Mouse (Mus musculus) CH12.LX (cell line): Measurements from ENCODE around the gene Pcolce2.

Source experiments
- CHD1 ChIP-seq: IDR thresholded peaks from 2 replicates; pipeline ENCODE4 v1.6.1; 2012; ENCODE audit warnings: low read depth, low read length, improper control_type of control experiment, inconsistent platforms
- CTCF ChIP-seq, 2 experiments: IDR thresholded peaks in 1 of 2; conservative IDR thresholded peaks in 1 of 2; 2 replicates each; pipeline ENCODE4 v1.5.1; 2011 to 2012; ENCODE audit warnings: low read depth in 2 of 2, low read length in 2 of 2, improper control_type of control experiment in 1 of 2, inconsistent platforms in 1 of 2, mild to moderate bottlenecking in 1 of 2, moderate library complexity in 1 of 2
- E2F4 ChIP-seq: IDR thresholded peaks from 2 replicates; pipeline ENCODE4 v1.6.1; 2011; ENCODE audit warnings: low read depth, low read length, improper control_type of control experiment; ENCODE audit not compliant: insufficient replicate concordance
- ELF1 ChIP-seq: IDR thresholded peaks from 2 replicates; pipeline ENCODE4 v1.6.1; 2014; ENCODE audit warnings: low read depth, mild to moderate bottlenecking, inconsistent platforms, low read length, improper control_type of control experiment
- ETS1 ChIP-seq: conservative IDR thresholded peaks from 2 replicates; pipeline ENCODE4 v1.6.1; 2012; ENCODE audit warnings: low read depth, mild to moderate bottlenecking, inconsistent platforms, low read length, improper control_type of control experiment, moderate library complexity
- JUN ChIP-seq: IDR thresholded peaks from 2 replicates; pipeline ENCODE4 v1.6.1; 2011; ENCODE audit warnings: low read depth, mild to moderate bottlenecking, low read length, improper control_type of control experiment, moderate library complexity; ENCODE audit not compliant: insufficient read depth
- MAZ ChIP-seq: IDR thresholded peaks from 2 replicates; pipeline ENCODE4 v1.6.1; 2012; ENCODE audit warnings: low read depth, mild to moderate bottlenecking, inconsistent platforms, low read length, improper control_type of control experiment, moderate library complexity
- MXI1 ChIP-seq: IDR thresholded peaks from 2 replicates; pipeline ENCODE4 v1.6.1; 2011; ENCODE audit warnings: mild to moderate bottlenecking, low read depth, low read length, improper control_type of control experiment
- NELFE ChIP-seq: IDR thresholded peaks from 2 replicates; pipeline ENCODE4 v1.6.1; 2011; ENCODE audit warnings: low read depth, low read length, improper control_type of control experiment
- POLR2A ChIP-seq: IDR thresholded peaks from 2 replicates; pipeline ENCODE4 v1.6.1; 2011; ENCODE audit warnings: low read depth, mild to moderate bottlenecking, improper control_type of control experiment, low read length
- RAD21 ChIP-seq: IDR thresholded peaks from 2 replicates; pipeline ENCODE4 v1.6.1; 2011; ENCODE audit warnings: low read depth, mild to moderate bottlenecking, low read length, improper control_type of control experiment, moderate library complexity
- TCF12 ChIP-seq: IDR thresholded peaks from 2 replicates; pipeline ENCODE4 v1.6.1; 2014; ENCODE audit warnings: low read depth, mild to moderate bottlenecking, inconsistent platforms, low read length, improper control_type of control experiment
- USF1 ChIP-seq: IDR thresholded peaks from 2 replicates; pipeline ENCODE4 v1.6.1; 2014; ENCODE audit warnings: low read depth, mild to moderate bottlenecking, inconsistent platforms, low read length, improper control_type of control experiment
- USF2 ChIP-seq: conservative IDR thresholded peaks from 2 replicates; pipeline ENCODE4 v1.6.1; 2011; ENCODE audit warnings: low read depth, low read length, improper control_type of control experiment

DNA sequence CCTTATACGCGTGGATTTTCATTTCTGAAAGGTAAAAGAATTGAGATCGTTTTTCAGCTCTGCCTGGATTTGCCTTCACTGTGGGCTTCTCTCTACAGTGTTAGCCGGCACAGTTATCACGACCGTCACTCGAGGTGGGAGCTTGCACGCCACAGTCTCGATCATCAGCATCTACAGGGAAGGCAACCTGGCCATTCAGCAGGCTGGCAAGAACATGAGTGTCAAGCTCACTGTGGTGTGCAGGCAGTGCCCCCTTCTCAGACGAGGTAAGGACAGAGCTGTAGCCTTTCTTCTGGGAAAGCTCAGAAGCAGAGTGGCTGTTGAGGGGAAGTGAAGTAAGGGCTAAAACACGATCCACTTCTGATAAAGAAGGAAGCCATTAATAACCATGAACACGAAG lies 57.1 kb downstream of the Pcolce2 start:
- no peak for TF ChIP-seq CTCF (conservative IDR thresholded peaks at IDR 0.05 in 1 of 2, IDR thresholded peaks at IDR 0.05 in 1 of 2; ENCODE audit: low read depth in 2 of 2, low read length in 2 of 2)
- no peak for TF ChIP-seq POLR2A
- TF ChIP-seq JUN: no peak
- no peak for TF ChIP-seq NELFE
- no peak for TF ChIP-seq USF1
- TF ChIP-seq MAZ: no peak
- no peak for TF ChIP-seq ETS1
- TF ChIP-seq TCF12: no peak
- TF ChIP-seq CHD1: no peak
- no peak for TF ChIP-seq E2F4
- no peak for TF ChIP-seq ELF1
- TF ChIP-seq RAD21: no peak
- no peak for TF ChIP-seq MXI1
- TF ChIP-seq USF2: no peak
